Mouse (Mus musculus) 3T3-L1 (cell line): ENCODE measurements around the gene Dnah1.

Experiments used
- DNase-seq: peaks from one replicate; pipeline ENCODE4 v3.0.0-alpha.2; 2015; ENCODE audit warnings: low read depth, low spot score

Gene Dnah1

GRCm38 (mm10) chr14:31323849-31324792 lies at the start of gene Dnah1:
Dnah1 (minus strand) TSS chr14:31323896.
- DNase-seq = no peak

GRCm38 (mm10) chr14:31369377-31369776 lies 45.7 kb upstream of the Dnah1 start:
- DNase-seq = no peak

GRCm38 (mm10) chr14:31367951-31368350 lies 44.3 kb upstream of the Dnah1 start:
- DNase-seq = no peak

GRCm38 (mm10) chr14:31365350-31365749 lies 41.7 kb upstream of the Dnah1 start:
- peak; percentile 83 for DNase-seq

GRCm38 (mm10) chr14:31364589-31364988 lies 40.9 kb upstream of the Dnah1 start:
- DNase-seq = no peak

- no peak for DNase-seq
These were observed 38.5 kb upstream of the Dnah1 start for GRCm38 (mm10) chr14:31362236-31362635.

GRCm38 (mm10) chr14:31345367-31345766 lies 21.7 kb upstream of the Dnah1 start:
- DNase-seq = no peak

GRCm38 (mm10) chr14:31343241-31343640 lies 19.5 kb upstream of the Dnah1 start:
- no peak for DNase-seq

- no peak for DNase-seq
These were observed 14.3 kb upstream of the Dnah1 start for GRCm38 (mm10) chr14:31337947-31338346.

- DNase-seq = peak; percentile 7
These were observed 13.7 kb upstream of the Dnah1 start for GRCm38 (mm10) chr14:31337406-31337805.

- peak; percentile 92 for DNase-seq
These were observed 12.9 kb upstream of the Dnah1 start, which contains the start of gene Capn7 for GRCm38 (mm10) chr14:31336369-31337155. Capn7 (plus strand) TSS chr14:31336638.

- DNase-seq = no peak
These were observed 12.1 kb upstream of the Dnah1 start for GRCm38 (mm10) chr14:31335765-31336164.

- DNase-seq = no peak
These were observed 7.3 kb upstream of the Dnah1 start for GRCm38 (mm10) chr14:31330957-31331356.

- DNase-seq = no peak
These were observed 6.0 kb upstream of the Dnah1 start for GRCm38 (mm10) chr14:31329741-31330140.

GRCm38 (mm10) chr14:31327681-31328080 lies 4.0 kb upstream of the Dnah1 start:
- DNase-seq = no peak

GRCm38 (mm10) chr14:31327196-31327595 lies 3.5 kb upstream of the Dnah1 start:
- no peak for DNase-seq

- no peak for DNase-seq
These were observed 3.1 kb upstream of the Dnah1 start for GRCm38 (mm10) chr14:31326770-31327169.

- DNase-seq = no peak
These were observed 1.9 kb upstream of the Dnah1 start for GRCm38 (mm10) chr14:31325551-31325950.

- no peak for DNase-seq
These were observed 1.2 kb upstream of the Dnah1 start for GRCm38 (mm10) chr14:31324851-31325250.

- DNase-seq = no peak
These were observed 507 bp downstream of the Dnah1 start for GRCm38 (mm10) chr14:31323189-31323588.

- DNase-seq = no peak
These were observed 1.5 kb downstream of the Dnah1 start for GRCm38 (mm10) chr14:31322191-31322590.

- no peak for DNase-seq
These were observed 2.5 kb downstream of the Dnah1 start for GRCm38 (mm10) chr14:31321181-31321580.
